Comparison of ENCODE assay signal across 9 mouse cellular contexts in the genomic region with DNA sequence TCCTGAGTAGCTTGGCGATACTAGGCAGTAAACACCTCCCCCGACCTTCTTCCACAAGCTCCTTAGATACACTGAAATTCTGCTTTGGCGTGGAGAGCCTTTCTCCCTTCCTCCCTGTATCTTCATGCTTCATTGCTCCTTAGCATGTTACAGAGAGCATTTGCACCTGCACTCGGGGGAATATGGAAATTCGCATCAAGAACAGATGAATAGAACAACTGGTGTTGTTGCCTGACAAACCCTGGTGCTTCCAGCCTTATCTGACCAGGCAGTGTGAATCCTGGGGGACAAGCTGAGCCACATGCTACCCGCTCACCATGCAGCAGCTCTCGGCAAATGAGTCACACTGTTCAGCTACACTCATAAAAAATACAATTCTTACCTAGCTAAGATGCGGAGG.
A peak's percentile ranks its signal among the peaks of the same experiment; 100 is the strongest.
DNase-seq lines count a peak whose midpoint lies in the region; ATAC-seq lines count a peak whose summit lies in the region.
"Had no signal": no experiment of that assay in that cellular context is flagged by ENCODE, and none has a peak within 500 bp of the region (broad histone marks: within the 10 kb centered on the region; RNA-seq: fewer than 3 reads in every experiment).

No protein-coding gene starts in this region.

- H3K36me3 ChIP-seq in forebrain, embryonic 15.5 days: no peaks in the 10 kb centered on the region
- no peaks in the 10 kb centered on the region for H3K36me3 ChIP-seq in midbrain, embryonic 13.5 days

- peak overlapping the region; percentile 39 for H3K4me2 ChIP-seq in forebrain, embryonic 15.5 days (replicated peaks)
- peak overlapping the region; percentile 54 for H3K4me2 ChIP-seq in midbrain, embryonic 13.5 days (replicated peaks)
- H3K4me2 ChIP-seq: liver, embryonic 11.5 days had no signal

- peaks cover 50% of the 10 kb centered on the region for H3K4me1 ChIP-seq in forebrain, embryonic 15.5 days
- peaks cover 60% of the 10 kb centered on the region for H3K4me1 ChIP-seq in midbrain, embryonic 13.5 days (replicated peaks)

- 0 out of 2 replicates have a peak overlapping the region, but pooled peaks have one; percentile 3 for H3K9ac ChIP-seq in forebrain, embryonic 15.5 days (replicated peaks)
- H3K9ac ChIP-seq in midbrain, embryonic 13.5 days (replicated peaks): peak overlapping the region; percentile 56

- peak overlapping the region; percentile 74 for H3K27ac ChIP-seq in forebrain, embryonic 15.5 days (replicated peaks)
- H3K27ac ChIP-seq in midbrain, embryonic 13.5 days: peak overlapping the region; percentile 79

- DNase-seq in MN1 (ENCODE audit: low spot score): peak; percentile 8
- peak; percentile 27 for DNase-seq in cerebellum, adult 11 months
- no peak for DNase-seq in ovary, postnatal 36 days (ENCODE audit: low spot score)
- no peak for DNase-seq in adrenal gland, postnatal 25 days
- DNase-seq in kidney, postnatal 25 days: no peak
- DNase-seq: kidney, adult 2 months had no signal

- peak; percentile 36 for ATAC-seq in forebrain, embryonic 15.5 days (replicated peaks)
- ATAC-seq in midbrain, embryonic 13.5 days: peak; percentile 55

- H3K4me3 ChIP-seq in forebrain, embryonic 15.5 days: peak overlapping the region; percentile 17
- H3K4me3 ChIP-seq in midbrain, embryonic 13.5 days (replicated peaks): peak overlapping the region; percentile 31

- WGBS in forebrain, embryonic 15.5 days: 15% methylated on average over 8 of the region's 8 CpGs
- WGBS in midbrain, embryonic 13.5 days: 15% methylated on average over 8 of the region's 8 CpGs

- H3K27me3 ChIP-seq in forebrain, embryonic 15.5 days: no peaks in the 10 kb centered on the region
- H3K27me3 ChIP-seq in midbrain, embryonic 13.5 days: no peaks in the 10 kb centered on the region

- no peaks in the 10 kb centered on the region for H3K9me3 ChIP-seq in forebrain, embryonic 15.5 days
- H3K9me3 ChIP-seq in midbrain, embryonic 13.5 days: no peaks in the 10 kb centered on the region

Comparison
In these comparisons a context has a peak if more than half of its experiments do, and no peak if none do; other contexts are left out.
1. DNase-seq: peak in MN1 (single experiment) and cerebellum, adult 11 months (single experiment); none in ovary, postnatal 36 days (single experiment), adrenal gland, postnatal 25 days (single experiment) and kidney, postnatal 25 days (0 of 2).